Mouse (Mus musculus) left cerebral cortex, postnatal 10 days (tissue): ENCODE measurements around the gene Plcb1. TPM values are rescaled to one million over a fixed set of nuclear protein-coding genes. Genes with fewer than 3 reads are reported as not detected.
"Not testable (repeated sequence)": the region's sequence is repeated elsewhere in the genome, so short reads cannot be mapped to it uniquely, and the experiment has no call there.

Experiments used
- DNase-seq, 2 experiments: peaks; one replicate each; pipeline ENCODE4 v3.0.0; 2021 to 2022; ENCODE audit warnings: low spot score in 2 of 2, mixed read lengths in 1 of 2; ENCODE audit errors: extremely low spot score in 1 of 2
- intact Hi-C: fragments of 180-260 bp; cut with DNase I; formaldehyde crosslinking; loops from one replicate; pipeline ENCODE4 v1.15.1; 2025
- total RNA-seq, 2 experiments: library from RNA; stranded (reverse); gene quantifications; 2 replicates each; pipeline ENCODE4 v1.2.3; 2021

Plcb1 gene
- total RNA-seq, 2 experiments from 2014 or later = 158 to 161 TPM

DNA sequence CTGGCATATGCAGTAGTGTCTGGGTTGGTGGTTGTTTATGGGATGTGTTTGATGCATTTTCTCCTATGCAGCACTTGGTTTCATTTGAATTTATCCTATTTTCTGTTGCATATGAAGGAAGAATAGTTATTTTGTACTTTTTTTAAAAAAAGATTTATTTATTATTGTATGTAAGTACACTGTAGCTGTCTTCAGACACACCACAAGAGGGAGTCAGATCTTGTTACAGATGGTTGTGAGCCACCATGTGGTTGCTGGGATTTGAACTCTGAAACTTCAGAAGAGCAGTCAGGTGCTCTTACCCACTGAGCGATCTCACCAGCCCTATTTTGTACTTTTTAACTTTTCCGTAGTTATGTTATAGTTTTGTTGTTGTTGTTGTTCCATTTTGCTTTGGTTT is 222.0 kb downstream of the Plcb1 start:
- intact Hi-C loops = loop anchor here (10.0 kb wide), 1 partner anchor 163 kb away; no protein-coding TSS in a partner anchor
- DNase-seq = not testable (repeated sequence)

DNA sequence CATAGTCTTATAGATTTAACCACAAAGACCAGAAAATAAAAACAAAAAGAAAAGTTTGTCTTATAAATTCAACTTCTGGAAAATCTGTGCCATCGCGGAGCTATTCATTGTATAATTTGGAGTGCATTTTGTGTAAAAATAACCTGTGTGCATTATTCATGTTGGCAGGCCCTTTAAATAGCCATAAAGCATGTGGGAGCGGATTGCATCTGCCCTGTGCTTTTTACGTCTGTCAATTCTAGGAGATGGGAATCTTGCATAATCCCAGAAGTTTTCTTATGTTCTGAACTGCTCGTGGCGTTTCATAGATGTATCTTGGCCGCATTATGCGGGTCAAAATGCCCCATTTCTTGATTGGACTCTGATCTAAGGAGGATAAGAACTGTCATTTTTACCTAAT is 224.5 kb downstream of the Plcb1 start:
- intact Hi-C loops = no loop called here
- peak in 1 of 2 experiments; percentile 17 for DNase-seq

DNA sequence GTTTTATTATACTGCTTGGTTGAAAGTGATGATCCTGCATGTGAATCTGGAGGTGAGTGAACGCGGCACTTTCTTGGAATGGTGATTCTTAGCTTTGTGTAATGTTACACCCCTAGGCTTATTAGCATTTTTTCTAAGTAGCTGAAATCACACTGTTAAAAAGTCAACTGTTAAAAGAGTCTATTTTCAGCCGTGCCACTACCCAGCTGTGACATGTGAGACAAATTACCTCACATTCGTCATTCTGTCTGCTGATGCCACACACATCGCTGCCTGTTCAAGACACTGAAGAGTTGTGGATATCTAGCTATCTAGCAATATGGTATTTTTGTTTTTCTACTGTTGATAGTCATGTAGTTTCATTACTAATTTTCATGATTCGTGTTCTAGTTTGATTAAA is 229.6 kb downstream of the Plcb1 start:
- intact Hi-C loops = no loop called here
- DNase-seq = no peak

DNA sequence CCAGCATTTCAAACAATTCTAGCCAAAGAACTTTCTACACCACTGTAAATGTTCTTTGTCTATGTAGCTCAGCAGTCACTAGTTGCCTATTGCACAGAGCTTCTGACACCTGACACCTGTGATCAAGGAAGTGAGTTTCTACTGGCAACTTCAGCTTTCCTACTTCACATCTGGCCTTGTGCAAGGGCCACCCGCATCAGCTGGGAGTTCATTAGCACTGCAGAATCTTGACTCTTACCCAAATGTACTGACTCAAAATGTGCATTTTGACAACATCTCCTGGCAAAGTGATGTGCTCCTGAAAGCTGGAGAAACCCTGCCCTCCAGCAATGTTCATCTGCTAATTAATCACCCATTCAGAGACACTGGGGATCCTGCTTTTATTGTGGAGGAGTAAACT is 232.4 kb downstream of the Plcb1 start:
- intact Hi-C loops = no loop called here
- DNase-seq = no peak

DNA sequence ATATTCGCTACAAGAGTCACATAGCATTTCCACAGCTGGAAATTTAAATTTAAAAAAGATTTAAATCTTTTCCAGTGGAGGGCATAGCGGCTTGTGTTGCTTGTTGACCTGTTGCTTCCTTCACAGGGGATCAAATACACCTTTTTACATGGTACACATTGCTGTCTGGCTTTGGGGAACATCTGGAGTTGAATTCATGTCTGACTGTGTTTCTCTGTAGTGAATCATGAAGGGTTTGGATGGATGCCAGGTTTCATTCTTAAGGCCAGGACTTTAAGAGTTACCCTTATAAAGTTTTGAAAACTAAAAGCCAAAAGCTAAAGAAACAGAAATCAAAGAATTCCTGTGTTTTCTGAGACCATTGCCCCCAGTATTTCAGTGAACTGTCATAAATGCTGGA is 232.8 kb downstream of the Plcb1 start:
- no peak for DNase-seq
- intact Hi-C loops = no loop called here

DNA sequence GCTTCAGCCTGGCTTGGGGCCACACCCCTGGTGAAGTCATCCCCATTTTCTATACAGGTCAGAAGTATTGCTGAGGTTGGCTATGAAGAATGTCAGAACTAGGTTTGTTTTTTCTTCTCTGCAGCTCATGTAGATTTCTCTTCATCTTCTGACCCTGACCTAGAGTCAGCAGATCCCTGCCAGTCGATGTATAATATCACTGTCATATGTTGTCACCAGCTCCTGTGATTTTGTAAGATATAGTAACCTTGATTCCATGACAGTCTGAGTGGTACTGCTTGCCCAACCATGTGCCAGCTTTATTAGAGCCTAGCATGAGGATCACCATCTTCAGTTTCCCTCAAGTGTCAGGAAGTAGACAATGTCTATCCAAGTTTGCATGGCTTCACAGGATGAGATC is 233.7 kb downstream of the Plcb1 start:
- intact Hi-C loops = no loop called here
- DNase-seq = no peak

DNA sequence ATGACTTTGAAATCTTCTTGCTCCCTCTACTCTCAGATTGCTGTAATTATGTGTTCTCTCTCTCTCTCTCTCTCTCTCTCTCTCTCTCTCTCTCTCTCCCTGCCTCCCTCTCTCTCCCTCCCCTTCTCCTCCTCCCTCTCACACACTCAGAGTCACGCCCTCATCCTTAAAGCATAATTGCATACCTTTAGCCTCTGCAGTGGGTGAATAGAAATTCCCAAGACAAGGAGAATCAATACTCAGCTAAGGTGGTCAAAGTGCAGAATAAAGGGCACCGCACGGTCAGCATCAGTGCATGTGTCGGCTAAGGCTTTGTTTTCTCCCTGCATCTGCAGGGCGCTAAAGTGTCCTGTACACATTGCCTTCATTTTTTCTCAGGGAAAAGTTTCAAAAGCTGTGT is 243.4 kb downstream of the Plcb1 start:
- intact Hi-C loops = no loop called here
- no peak for DNase-seq

DNA sequence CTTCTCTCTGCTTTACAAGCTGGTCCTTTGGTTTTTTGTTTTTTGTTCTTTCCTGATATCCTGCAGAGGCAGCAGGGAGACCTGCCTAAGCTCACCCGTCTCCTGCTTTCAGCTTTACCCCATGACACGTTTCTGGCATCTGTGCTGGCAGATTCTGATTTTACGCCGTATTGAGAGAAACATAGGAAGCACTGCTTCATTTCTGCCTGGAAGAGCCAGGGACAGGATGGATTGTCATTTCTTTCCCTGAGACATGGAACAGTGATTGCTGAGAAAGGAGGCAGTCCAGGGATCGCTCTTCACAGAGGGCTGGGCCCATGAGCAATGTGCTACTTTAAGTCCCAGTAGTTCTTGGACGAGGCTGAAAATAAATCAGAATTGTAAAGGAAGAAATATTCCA is 243.8 kb downstream of the Plcb1 start:
- DNase-seq = no peak
- intact Hi-C loops = no loop called here

DNA sequence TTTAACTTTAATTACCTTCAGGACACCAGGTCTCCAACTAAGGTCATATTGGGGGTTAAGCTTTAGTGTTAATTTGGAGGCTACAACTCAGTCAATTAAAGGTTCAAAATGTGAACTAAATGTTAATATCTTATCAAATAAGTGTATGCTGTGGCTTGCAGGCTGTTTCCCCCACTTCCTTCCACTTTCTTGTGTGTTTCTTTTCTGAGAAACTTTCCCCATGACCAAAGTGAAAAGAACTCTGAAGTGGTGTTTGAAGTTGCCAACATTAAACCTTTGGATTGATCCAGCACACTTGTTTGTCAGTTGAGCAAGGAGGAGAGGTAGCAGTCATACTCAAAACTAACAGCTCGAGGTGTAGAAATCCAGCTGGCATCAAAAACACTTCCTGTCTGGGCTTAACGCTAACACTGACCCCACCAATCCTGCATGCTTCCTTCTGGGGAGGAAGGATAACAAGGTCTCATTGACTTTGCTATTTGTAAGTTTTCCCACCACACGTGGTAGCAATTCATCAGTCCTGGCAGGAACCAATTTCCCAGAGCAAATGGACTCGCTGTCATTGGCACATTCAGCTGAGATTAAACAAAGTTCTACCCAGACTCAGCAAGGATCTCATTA is 249.9 kb downstream of the Plcb1 start:
- intact Hi-C loops = no loop called here
- no peak for DNase-seq

DNA sequence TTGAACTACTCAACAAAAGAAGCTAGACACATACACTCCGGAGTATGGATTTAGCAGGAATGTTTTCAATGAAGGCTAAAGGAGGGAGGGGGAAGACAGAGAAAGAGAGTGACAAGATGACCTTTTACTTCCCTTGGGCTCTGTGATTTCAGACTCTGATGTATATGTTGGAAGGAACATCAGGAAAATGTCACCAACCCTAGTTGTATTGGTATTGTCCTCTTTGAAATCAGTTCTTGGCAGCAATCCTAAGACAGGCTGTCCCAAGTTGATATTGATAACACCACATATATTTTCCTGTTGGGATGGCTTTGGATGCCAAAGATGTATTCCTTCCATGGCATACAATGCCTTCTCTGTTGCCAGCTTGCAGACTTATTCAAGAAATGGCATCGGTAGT is 262.9 kb downstream of the Plcb1 start:
- DNase-seq = no peak
- intact Hi-C loops = no loop called here

DNA sequence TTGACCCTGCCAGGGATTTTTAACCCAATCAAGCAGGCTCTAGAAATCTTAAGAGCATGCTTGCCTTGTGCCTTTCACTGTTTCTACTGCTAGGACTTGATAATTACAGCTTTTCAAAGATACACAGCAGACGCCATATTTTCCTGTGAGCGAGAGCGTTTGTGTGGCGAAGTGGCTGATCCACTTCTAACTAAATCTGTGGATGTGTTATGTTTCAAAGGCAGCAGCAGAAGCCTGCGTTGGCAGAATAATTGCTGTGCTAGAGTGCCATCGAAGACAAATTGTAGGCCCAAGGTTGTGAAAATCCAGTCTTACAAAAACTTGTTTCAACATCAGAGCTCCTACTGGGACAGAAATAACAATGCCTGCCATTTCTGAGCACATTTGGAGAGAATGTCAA is 263.4 kb downstream of the Plcb1 start:
- DNase-seq = peak in 1 of 2 experiments; percentile 24
- intact Hi-C loops = no loop called here

DNA sequence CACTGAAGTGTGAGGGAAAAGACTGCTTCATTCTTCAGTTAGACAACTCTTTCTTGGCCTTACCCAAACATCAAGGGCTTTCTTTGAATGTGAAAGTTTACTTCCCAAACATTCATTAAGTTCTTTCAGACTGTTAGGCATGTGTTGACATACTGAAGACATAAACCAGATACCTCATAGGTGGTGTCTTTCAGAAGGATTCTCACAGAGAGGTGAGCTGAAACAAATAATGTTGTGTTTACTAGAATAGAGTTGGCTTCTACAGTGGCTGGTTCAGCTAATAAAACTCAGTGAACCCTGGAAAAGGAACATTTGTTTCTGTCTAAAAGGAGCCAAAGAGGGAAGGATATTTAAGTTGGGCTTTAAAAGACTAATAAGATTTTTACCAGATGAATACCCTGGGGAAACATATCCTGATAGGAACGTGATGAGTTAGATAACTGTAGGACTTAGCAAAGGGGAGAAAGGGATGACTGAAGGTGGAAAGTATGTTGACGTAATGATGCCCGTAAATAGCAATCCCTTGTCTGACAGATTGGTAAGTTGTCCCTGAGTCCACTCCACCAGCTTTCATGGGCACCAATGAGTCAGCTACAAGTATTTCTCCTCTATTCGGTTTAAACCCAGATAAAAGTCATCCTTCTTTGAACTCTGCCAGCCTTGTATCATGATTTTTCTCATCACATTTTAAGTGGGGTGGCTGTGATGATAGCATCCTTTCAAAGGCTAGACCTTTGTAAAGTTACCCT is 265.8 kb downstream of the Plcb1 start:
- DNase-seq = no peak

DNA sequence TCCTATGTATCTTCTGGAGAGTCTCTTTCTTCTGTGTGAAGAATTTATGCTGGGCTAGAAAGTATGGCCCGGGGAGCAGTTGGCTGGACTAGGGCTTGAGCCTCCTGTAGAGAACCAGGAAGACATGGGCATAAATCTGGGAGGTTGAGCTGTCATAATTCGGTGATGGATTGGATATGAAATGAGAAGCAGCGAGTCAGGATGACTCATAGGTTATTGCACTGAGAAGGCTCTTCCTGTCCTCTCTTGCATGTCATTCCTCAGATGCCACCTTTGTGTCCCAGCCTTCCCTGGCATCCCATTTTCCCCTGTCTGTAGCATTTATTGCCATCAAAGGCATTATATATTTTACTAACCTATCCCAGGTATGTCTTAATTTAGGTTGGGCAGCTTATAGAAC is 267.5 kb downstream of the Plcb1 start:
- intact Hi-C loops = no loop called here
- no peak for DNase-seq

More for the DNA sequence above, 265.8 kb downstream of the Plcb1 start:
- intact Hi-C loops = no loop called here

DNA sequence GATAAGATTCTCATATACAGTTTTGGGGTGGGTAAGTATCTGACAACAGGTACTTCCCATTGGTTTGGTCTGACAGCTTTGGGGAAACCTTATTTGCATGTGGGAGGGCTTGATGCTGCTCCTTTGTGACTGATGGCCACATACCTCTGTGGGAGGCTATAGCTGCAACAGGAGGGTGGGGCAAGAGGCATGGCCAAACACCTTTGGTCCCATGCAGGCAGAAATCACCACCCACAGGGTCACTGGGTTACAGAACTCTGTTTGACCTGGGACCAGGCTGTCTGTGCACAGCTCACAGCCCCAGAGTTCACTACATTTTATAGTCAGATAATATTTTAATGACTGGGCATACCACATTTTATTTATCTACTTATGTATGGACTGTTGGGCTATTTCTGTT is 281.6 kb downstream of the Plcb1 start:
- intact Hi-C loops = no loop called here
- no peak for DNase-seq

DNA sequence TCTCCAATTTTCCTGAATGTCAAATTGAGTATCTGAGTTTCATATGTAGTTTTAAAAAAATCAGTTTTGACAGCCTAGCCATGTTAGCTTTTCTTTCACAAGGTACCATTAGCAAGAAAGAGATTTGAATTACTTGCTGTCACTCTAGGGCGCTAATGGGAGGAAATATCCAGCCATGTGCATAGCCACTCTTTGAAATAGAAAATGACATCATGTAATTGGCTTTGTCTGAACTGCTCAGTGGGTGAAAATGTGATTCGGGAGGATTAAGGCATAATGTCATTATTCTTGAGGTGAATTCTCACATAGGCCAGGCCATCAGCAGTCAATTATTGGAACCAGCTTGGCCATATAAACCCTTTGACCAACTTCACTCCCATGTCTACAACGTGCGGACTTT is 285.5 kb downstream of the Plcb1 start:
- no peak for DNase-seq
- intact Hi-C loops = no loop called here

DNA sequence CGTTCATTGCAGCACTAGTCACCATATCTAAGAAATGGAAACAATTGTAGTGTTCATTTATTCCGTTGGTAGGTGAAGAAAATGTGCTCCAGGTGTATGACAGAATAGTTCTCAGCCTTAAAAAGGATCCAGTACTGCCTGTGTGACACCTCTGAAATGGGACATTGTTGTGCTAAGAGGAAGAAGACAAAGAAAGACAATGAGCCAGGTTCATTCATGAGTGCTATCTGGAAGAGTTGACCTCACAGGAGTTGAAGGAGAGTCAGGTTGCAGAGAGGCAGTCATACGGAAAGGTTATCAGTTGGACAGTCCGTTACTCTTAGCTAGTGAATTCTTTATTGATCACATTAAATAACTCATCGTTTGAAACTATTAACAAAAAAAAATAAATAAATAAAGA is 286.6 kb downstream of the Plcb1 start:
- intact Hi-C loops = no loop called here
- no peak for DNase-seq

DNA sequence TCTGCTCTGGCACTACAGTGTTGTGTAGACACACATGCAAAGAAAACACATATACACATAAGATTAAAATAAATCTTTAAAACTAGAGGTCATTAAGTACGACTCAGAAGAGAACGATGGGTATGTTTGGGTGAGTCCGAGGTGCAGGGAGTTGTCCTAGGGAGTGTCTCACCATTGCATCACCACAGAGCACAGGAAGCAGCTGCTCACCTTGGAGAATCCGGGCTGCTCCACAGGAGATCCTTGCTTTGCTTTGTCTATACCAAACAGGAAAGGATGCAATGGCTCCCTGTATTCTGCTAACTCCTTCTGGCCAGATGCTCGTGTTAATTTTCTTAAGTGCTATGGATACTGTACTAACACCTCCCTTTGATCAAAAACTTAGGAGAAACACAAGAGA is 287.1 kb downstream of the Plcb1 start:
- DNase-seq = peak in 1 of 2 experiments; percentile 27
- intact Hi-C loops = no loop called here

DNA sequence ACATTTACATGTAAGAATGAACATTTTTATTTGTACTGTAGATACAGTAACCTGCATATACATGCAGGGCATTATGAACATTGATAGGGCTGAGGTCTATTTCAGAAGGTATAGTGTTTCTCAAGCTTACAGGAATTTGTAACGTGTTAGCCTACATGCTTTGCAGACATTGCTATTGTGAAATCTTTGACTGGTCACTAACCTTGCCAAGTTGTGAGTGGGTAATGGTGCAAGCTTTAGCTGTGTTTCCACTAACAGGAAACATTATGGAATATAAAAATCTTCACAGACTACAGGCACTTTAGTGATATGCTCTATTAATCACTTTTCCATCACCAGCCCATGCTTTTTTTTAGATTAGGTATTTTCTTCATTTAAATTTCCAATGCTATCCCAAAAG is 289.5 kb downstream of the Plcb1 start:
- intact Hi-C loops = no loop called here
- no peak for DNase-seq

DNA sequence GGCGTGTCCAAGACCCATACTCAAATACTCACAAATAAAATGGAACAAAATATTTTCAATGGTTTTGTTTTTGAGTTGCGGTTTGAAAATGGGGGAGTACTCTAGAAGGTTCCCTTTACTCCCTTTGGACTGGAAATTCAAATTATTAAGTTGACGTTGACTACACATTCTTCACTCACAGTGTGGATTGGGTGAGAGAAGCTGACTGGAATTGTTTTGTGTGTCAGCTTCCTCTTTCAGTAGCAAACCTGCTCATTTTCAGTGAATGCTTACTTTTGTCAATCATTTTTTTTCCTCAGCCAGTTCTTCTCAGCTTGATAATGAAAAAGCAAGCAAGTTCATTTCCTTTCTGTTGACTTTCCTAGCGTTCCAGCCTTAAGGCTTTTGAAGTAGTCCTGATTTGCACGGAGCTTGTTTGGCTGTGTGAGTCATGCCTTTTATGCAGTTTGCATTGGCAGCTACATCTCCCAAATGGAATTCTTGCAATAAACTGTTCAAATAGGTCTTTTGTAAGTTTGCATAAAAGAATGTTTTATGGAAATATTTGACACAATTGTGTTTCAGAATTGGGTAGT is 306.8 kb downstream of the Plcb1 start:
- DNase-seq = no peak
- intact Hi-C loops = no loop called here

DNA sequence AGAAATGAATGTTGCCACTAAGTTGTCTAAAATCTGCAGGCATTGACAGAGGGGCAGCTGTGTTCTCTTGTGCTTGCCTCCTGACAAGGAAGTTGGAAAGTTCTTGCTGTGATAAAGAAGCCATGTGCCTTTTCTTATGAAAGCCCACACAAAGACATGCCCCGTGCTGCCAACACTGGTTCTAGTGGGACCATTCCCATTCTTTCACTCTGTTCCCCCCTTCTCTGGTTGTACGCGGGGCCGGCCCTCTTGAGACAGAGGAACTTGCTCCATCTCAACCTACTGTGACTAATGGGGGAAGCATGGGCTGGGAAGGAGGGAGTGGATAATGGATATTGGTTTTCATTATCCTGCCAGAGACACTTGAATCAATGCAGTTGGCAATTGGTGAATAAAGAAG is 315.4 kb downstream of the Plcb1 start:
- no peak for DNase-seq
- intact Hi-C loops = no loop called here
